Mouse (Mus musculus) small intestine, adult 2 months (tissue): ENCODE data around the gene Trappc5. TPM values are rescaled to one million over a fixed set of nuclear protein-coding genes. Genes with fewer than 3 reads are reported as not detected.

Experiments
- H3K27ac ChIP-seq: fragments of 200-500 bp; 2 replicates; pipeline ENCODE4 v1.5.1; 2012; ENCODE audit warnings: low read depth, low read length, control low read depth, inconsistent platforms; ENCODE audit not compliant: insufficient read depth
- H3K27me3 ChIP-seq: fragments of 200-500 bp; 2 replicates; pipeline ENCODE4 v1.6.1; 2012; ENCODE audit warnings: mild to moderate bottlenecking, moderate library complexity, low read length, inconsistent platforms; ENCODE audit not compliant: control insufficient read depth, insufficient read depth
- H3K36me3 ChIP-seq: fragments of 200-500 bp; 2 replicates; pipeline ENCODE4 v1.6.1; 2012; ENCODE audit warnings: mild to moderate bottlenecking, low read length, control low read depth, inconsistent platforms; ENCODE audit not compliant: control insufficient read depth, insufficient read depth
- H3K4me1 ChIP-seq: fragments of 200-500 bp; 2 replicates; pipeline ENCODE4 v1.6.1; 2012; ENCODE audit warnings: low read length, inconsistent platforms, mixed read lengths; ENCODE audit not compliant: control insufficient read depth, insufficient read depth, insufficient read length
- H3K4me3 ChIP-seq: fragments of 200-500 bp; 2 replicates; pipeline ENCODE4 v1.5.1; 2012; ENCODE audit warnings: low read depth, mild to moderate bottlenecking, control low read depth, inconsistent platforms, low read length, moderate library complexity
- CTCF ChIP-seq: fragments of 200-500 bp; IDR thresholded peaks from 2 replicates; pipeline ENCODE4 v1.5.1; 2012; ENCODE audit warnings: low read depth, mild to moderate bottlenecking, control low read depth, inconsistent platforms, low read length, moderate library complexity, mixed read lengths; ENCODE audit not compliant: insufficient replicate concordance, insufficient read length; ENCODE audit errors: extremely low read depth
- POLR2A ChIP-seq: fragments of 200-500 bp; IDR thresholded peaks from 2 replicates; pipeline ENCODE4 v1.6.1; 2012; ENCODE audit warnings: low read depth, mild to moderate bottlenecking, control low read depth, inconsistent platforms, low read length, moderate library complexity
- WGBS: fragments of 180-500 bp; shearing (Covaris S2); methylation state at CpG from one replicate; pipeline ENCODE4 v1.1.7; 2018; 5-methylcytosine and 5-hydroxymethylcytosine counted together
- polyA plus RNA-seq: library from polyadenylated mRNA; depleted of rRNA; stranded (reverse); fragments of >200 nt; gene quantifications from 2 replicates; pipeline ENCODE4 v1.2.3, GENCODE M21; 2012; rRNA removed

The Trappc5 gene
- polyA plus RNA-seq: 17.9 and 32.1 TPM in 2 replicates

- peaks cover 2% of the 10 kb centered on the region for H3K4me1 ChIP-seq
- TF ChIP-seq POLR2A: peak; percentile 86; the same call in 1 of the 2 replicates
- TF ChIP-seq CTCF: peak; percentile 99
- H3K27me3 ChIP-seq: no peaks in the 10 kb centered on the region
- H3K27ac ChIP-seq: peak within 1 kb of the TSS; percentile 74
- under 1% methylated on average over 61 of the region's 61 CpGs for WGBS
- peaks cover 21% of the 10 kb centered on the region for H3K36me3 ChIP-seq
- peak within 1 kb of the TSS; percentile 94 for H3K4me3 ChIP-seq
Measured at GRCm38 (mm10) chr8:3676131-3676992, at the start of gene Trappc5. Gene Trappc5 (plus strand): TSS chr8:3676299.

GRCm38 (mm10) chr8:3626971-3627370 is 49.1 kb upstream of the Trappc5 start:
- peaks cover 2% of the 10 kb centered on the region; the same call in 1 of the 2 replicates for H3K4me1 ChIP-seq
- H3K36me3 ChIP-seq: 0 out of 2 replicates have a peak, but pooled peaks cover 2% of the 10 kb centered on the region
- no peaks in the 10 kb centered on the region for H3K27me3 ChIP-seq
- no peak for TF ChIP-seq POLR2A
- TF ChIP-seq CTCF: no peak
- no peak overlapping the region for H3K27ac ChIP-seq
- 53% methylated on average over 5 of the region's 5 CpGs for WGBS
- H3K4me3 ChIP-seq: no peak overlapping the region

GRCm38 (mm10) chr8:3628014-3628413 is 48.1 kb upstream of the Trappc5 start:
- H3K4me3 ChIP-seq: no peak overlapping the region
- no peak overlapping the region for H3K27ac ChIP-seq
- 0 out of 2 replicates have a peak, but pooled peaks cover 2% of the 10 kb centered on the region for H3K36me3 ChIP-seq
- WGBS: 27% methylated on average over 5 of the region's 5 CpGs
- H3K27me3 ChIP-seq: no peaks in the 10 kb centered on the region
- no peak for TF ChIP-seq POLR2A
- peak; percentile 16; the same call in 1 of the 2 replicates for TF ChIP-seq CTCF
- H3K4me1 ChIP-seq: no peaks in the 10 kb centered on the region

GRCm38 (mm10) chr8:3630647-3631477 is 45.2 kb upstream of the Trappc5 start, which contains the start of gene Stxbp2:
Gene Stxbp2 (plus strand): TSS chr8:3630955.
- H3K36me3 ChIP-seq: peaks cover 19% of the 10 kb centered on the region
- no peaks in the 10 kb centered on the region for H3K4me1 ChIP-seq
- TF ChIP-seq CTCF: no peak
- peak; percentile 84; the same call in 1 of the 2 replicates for TF ChIP-seq POLR2A
- H3K4me3 ChIP-seq: peak within 1 kb of the TSS; percentile 81
- peak within 1 kb of the TSS; percentile 18; the same call in 1 of the 2 replicates for H3K27ac ChIP-seq
- H3K27me3 ChIP-seq: no peaks in the 10 kb centered on the region
- WGBS: 3% methylated on average over 47 of the region's 47 CpGs

GRCm38 (mm10) chr8:3631478-3631875 is 44.6 kb upstream of the Trappc5 start:
- Histone ChIP-seq H3K36me3 (peaks cover 25% of the 10 kb centered on the region), H3K4me1 (no peaks in the 10 kb centered on the region), H3K27me3 (no peaks in the 10 kb centered on the region), H3K4me3 (peak overlapping the region; percentile 81), H3K27ac (peak overlapping the region; percentile 18; the same call in 1 of the 2 replicates)
- TF ChIP-seq POLR2A (no peak), CTCF (no peak)
- WGBS: 4% methylated on average over 8 of the region's 8 CpGs

- TF ChIP-seq POLR2A: no peak
- peak; percentile 36; the same call in 1 of the 2 replicates for TF ChIP-seq CTCF
- peaks cover 2% of the 10 kb centered on the region; the same call in 1 of the 2 replicates for H3K4me1 ChIP-seq
- no peaks in the 10 kb centered on the region for H3K27me3 ChIP-seq
- WGBS: 9% methylated on average over 5 of the region's 5 CpGs
- no peak overlapping the region for H3K4me3 ChIP-seq
- H3K27ac ChIP-seq: no peak overlapping the region
- H3K36me3 ChIP-seq: peaks cover 21% of the 10 kb centered on the region
Measured at GRCm38 (mm10) chr8:3645804-3646203, 30.3 kb upstream of the Trappc5 start.
